Mouse (Mus musculus) fibroblast of lung, adult 2 months (primary cell): ENCODE measurements around the gene Tcte1.
A peak's percentile ranks its signal among the peaks of the same experiment; 100 is the strongest.

Experiments used
- DNase-seq: peaks from one replicate; pipeline ENCODE4 v3.0.0-alpha.2; 2011; ENCODE audit warnings: low read depth

Gene Tcte1

GRCm38 (mm10) chr17:45584939-45585678 lies 61.9 kb downstream of the Tcte1 start:
- peak; percentile 68 for DNase-seq

DNA sequence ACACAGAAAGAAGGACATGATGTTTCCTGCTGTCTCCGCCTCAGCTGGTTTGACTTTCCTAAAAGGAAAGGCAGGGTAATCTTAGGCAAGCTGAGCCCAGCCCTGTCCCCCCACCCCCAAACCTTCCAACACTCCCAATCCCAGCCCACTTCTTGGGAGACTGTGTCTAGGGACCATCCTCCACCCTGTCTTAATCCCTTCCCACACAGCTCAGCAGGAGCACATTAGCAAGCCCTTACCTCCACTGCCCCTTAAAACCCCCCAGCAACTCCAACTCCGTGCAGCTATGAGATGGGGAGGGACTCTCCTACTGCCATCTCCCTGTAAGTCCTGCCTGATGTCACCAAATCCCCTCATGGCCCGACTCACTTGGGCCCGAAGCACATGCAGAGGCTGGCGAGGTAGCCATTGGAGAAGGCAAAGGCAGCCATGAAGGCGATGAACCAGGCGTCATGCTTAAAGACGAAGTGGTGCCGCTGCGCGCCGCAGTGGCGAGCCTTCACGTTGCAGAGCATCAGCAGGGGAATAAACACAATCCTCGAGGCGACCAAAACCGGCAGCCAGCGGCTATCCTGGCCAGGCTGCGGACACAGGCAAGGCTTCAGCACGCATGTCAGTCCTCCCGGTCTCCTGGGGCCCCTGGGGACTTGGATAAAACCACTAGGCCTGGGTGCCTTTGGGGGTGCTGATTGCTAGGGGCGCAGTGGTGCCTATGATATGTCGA lies 62.7 kb downstream of the Tcte1 start:
- no peak for DNase-seq

DNA sequence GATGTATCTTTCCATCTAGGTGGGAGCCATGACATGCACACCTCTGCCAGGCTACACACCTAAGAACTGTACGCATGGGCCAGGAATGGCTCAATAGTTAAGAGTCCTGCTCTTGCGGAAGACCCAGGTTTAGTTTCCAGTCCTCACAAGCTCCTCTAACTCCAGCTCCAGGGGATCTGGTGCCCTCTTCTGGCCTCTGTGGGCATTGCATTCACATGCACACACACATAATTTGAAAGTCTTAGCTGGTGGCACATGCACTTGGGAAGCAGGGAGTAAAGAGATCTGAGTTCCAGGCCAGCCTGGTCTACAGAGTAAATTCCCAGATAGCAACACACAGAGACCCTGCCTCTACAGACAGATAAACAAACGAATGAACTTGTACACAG lies 63.2 kb downstream of the Tcte1 start:
- DNase-seq, result no peak

- DNase-seq, result no peak
Observed at GRCm38 (mm10) chr17:45588370-45588769, 65.1 kb downstream of the Tcte1 start.

DNA sequence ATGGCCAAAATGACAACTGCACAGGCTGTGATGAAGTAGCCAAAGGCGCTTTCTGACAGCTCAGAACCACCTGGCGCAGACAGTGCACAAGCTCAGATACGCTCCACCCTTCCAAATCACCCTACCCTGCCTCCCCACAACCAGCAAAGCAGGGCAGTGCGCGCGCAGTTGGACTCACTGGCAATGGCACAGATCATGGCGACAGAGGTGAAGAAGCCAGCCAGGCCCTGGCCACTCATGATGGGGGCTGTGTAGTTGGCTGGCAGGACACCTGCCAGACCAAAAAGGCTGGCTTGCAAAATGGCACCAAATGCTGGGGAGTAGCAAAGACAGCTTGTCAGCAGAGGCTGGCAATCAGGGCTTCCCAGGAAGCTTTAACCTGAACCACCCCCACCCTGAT lies 66.0 kb downstream of the Tcte1 start:
- no peak for DNase-seq

DNA sequence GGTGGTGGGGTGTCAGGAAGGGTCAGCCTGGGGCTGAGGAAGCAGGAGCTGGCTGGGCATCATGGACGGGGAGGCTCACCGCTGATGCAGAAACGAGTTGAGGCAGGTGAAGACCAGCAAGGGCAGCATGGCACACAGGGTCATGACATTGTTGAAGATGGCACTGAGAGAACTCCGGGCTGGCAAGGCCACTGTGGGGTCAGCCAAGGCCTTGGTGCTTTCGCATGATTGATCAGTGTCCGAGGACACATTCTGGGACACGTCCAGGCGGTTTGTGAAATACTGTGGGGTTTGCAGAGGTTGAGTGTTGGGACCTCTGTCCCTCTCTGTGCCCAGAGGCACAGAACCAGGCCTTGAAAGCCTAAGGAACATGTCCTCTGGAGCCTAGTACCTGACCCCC lies 66.6 kb downstream of the Tcte1 start:
- DNase-seq, result no peak

GRCm38 (mm10) chr17:45590410-45590809 lies 67.2 kb downstream of the Tcte1 start:
- DNase-seq, result no peak

DNA sequence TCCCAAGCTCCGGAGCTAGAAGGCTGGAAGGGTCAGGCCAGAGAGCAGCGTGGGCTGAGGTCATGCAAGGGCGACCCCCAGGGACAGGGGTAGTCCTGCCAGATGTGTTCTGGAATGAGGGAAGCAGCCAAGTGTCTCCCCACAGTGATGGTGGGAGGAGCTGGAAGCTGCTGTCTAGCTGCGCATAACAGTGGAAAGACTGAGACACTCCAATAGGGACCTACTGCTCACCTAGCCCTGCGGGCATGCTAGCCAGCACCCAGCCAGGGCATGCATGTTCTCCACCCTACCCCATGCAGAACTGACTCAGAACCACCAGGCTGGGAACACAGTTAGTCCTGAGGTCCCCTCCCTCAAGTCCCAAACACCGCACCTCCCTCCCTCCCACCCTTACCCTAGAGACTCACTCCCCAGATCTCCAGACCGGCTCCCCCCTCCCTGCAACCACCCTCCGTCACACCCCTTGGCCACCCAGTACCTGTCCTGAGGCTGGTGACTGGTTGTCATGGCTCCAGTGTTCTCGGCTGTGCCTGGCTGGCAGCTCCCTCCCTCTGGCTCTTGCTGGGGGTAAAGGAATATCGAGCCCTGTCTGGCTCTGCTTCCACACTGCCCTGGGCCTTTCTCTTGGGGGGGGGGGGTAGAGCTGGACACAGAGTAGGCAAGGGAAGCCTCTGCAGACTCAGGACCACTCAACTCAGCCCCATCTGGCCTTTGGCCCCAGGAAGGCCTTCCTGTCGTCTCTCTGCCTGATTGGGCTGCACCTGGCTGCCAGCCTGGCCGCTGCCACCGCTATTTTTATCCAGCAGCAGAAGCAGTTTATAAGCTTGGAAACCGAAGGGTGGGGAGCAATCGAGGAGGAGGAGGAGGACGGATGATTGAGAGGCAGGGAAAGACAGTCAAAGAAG lies 68.7 kb downstream of the Tcte1 start:
- no peak for DNase-seq
